Mouse (Mus musculus) layer of hippocampus, adult 6 months (tissue): ENCODE measurements around the gene Tas2r120. TPM values are rescaled to one million over a fixed set of nuclear protein-coding genes. Genes with fewer than 3 reads are reported as not detected.

Experiments used
- long read RNA-seq, 2 experiments: library from polyadenylated mRNA; unstranded; transcript quantifications; one replicate each; pipeline ENCODE4 v2.0.0; 2019 to 2020
- polyA plus RNA-seq: library from polyadenylated mRNA; unstranded; fragments of <200 nt; fragmentation: Nextera tagmentation; gene quantifications from 2 replicates; pipeline ENCODE4 v1.2.3, GENCODE M21; 2021

The Tas2r120 gene
- not detected in 2 replicates for polyA plus RNA-seq
- long read RNA-seq, experiment 1 = 0 reads
- long read RNA-seq, experiment 2 = 0 reads

DNA sequence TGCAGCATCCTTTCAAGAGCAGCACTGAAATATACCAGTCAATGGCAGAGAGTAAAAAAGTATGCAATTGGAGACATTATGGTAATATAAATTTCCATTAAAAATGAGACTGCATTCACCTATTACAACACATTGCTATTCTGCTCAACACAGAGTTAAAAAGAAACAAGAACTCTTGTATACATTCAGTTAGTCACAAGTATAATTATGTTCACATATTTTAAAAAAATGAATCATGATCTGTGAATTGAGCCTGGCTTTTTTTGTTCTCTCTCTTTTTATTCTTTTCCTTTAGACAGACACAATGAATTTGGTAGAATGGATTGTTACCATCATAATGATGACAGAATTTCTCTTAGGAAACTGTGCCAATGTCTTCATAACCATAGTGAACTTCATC lies at the start of gene Tas2r120:
TSS of gene Tas2r120 (plus strand) at position 301 of the 400 bp plus-strand sequence.

DNA sequence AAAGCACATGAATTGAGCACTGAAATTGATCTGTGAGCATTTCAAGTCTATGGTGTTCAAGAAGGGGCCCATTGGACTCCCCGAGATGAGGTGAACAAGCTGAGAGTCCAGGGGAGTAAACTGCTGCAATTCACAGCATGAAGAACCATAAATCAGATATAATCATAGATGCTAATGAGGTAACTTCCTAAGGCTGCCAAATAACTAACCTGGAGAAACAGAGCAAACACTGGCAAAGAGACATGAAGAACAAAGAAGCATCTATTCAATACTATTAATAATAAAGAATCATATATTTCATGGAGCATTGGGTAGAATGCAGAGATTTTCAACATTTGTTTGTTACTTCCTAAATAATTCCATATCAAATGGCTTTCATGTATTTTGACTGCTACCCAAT lies 5.3 kb upstream of the Tas2r120 start, which contains the start of gene A630073D07Rik:
TSS of gene A630073D07Rik (minus strand) at position 101 of the 400 bp plus-strand sequence.

DNA sequence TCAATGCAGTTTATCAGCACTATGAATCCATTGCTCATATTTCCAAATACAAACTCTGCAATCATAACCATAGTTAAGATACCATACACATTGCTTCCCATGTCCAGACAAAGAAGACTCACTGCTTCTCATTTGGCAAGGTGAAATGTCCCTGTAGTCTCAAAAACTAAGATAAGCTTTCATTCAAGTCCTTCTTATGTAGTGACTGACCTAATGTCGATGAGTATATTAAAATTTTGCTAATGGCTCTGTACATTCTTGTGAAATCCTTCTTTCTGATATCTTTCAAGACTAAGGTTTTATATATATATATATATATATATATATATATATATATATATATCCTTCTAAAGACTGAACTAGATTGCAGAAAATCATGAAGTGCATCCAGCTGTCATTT lies 44.2 kb downstream of the Tas2r120 start, which contains the start of gene Tas2r121:
TSS of gene Tas2r121 (minus strand) at position 101 of the 400 bp plus-strand sequence.

Other genes starting within 250 kb of the Tas2r120 start
- not detected in 2 replicates for gene Prh1, start 87.1 kb upstream of the Tas2r120 start, polyA plus RNA-seq
- gene Prp2, start 61.0 kb upstream of the Tas2r120 start, polyA plus RNA-seq = not detected in 2 replicates
- not detected in 2 replicates for gene A630073D07Rik, start 5.4 kb upstream of the Tas2r120 start, polyA plus RNA-seq
- gene Tas2r121, start 44.1 kb downstream of the Tas2r120 start, polyA plus RNA-seq = not detected in 2 replicates
- gene Tas2r122, start 55.0 kb downstream of the Tas2r120 start, polyA plus RNA-seq = not detected in 2 replicates
- gene Tas2r115, start 81.1 kb downstream of the Tas2r120 start, polyA plus RNA-seq = not detected in 2 replicates
- not detected in 2 replicates for gene Tas2r124, start 97.8 kb downstream of the Tas2r120 start, polyA plus RNA-seq
- gene Tas2r102, start 105.2 kb downstream of the Tas2r120 start, polyA plus RNA-seq = not detected in 2 replicates
- gene Tas2r136, start 121.2 kb downstream of the Tas2r120 start, polyA plus RNA-seq = not detected in 2 replicates
- not detected in 2 replicates for gene Tas2r117, start 145.9 kb downstream of the Tas2r120 start, polyA plus RNA-seq
- gene Tas2r123, start 190.2 kb downstream of the Tas2r120 start, polyA plus RNA-seq = not detected in 2 replicates
- gene Tas2r116, start 198.5 kb downstream of the Tas2r120 start, polyA plus RNA-seq = not detected in 2 replicates
- not detected in 2 replicates for gene Tas2r110, start 211.1 kb downstream of the Tas2r120 start, polyA plus RNA-seq
- not detected in 2 replicates for gene Tas2r113, start 236.1 kb downstream of the Tas2r120 start, polyA plus RNA-seq